Mouse (Mus musculus): Measurements from ENCODE around the gene Uba7. TPM values are rescaled to one million over a fixed set of nuclear protein-coding genes. Genes with fewer than 3 reads are reported as not detected.

Uba7 gene
- polyA plus RNA-seq, 1 experiment from 2014 or later, result 47.7 TPM

GRCm38 (mm10) chr9:108023216-108023615, 47.9 kb downstream of the Uba7 start:
- peaks cover 37% of the 10 kb centered on the region for H3K36me3 ChIP-seq (ENCODE audit: control insufficient read depth, insufficient read depth)
- H3K27me3 ChIP-seq (ENCODE audit: control insufficient read depth, insufficient read depth, low read depth, low read length), result no peaks in the 10 kb centered on the region
- H3K27ac ChIP-seq (ENCODE audit: low read length), result no peak overlapping the region
- 77% methylated on average over 3 of the region's 3 CpGs for WGBS (ENCODE audit: insufficient replicate concordance)
- peaks cover 8% of the 10 kb centered on the region for H3K4me1 ChIP-seq (ENCODE audit: control insufficient read depth, low read depth, low read length)
- H3K9ac ChIP-seq (ENCODE audit: low read depth, low read length), result no peak overlapping the region
- no peak overlapping the region for H3K4me3 ChIP-seq (ENCODE audit: low read depth, low read length)
- no peaks in the 10 kb centered on the region for H3K9me3 ChIP-seq (replicated peaks; ENCODE audit: control insufficient read depth, low read length)
- no peak for ATAC-seq (ENCODE audit: low read depth)
- no peak overlapping the region for H3K4me2 ChIP-seq (ENCODE audit: low read depth, low read length)

GRCm38 (mm10) chr9:108026584-108026983, 51.3 kb downstream of the Uba7 start:
- Histone ChIP-seq H3K36me3 (ENCODE audit: control insufficient read depth, insufficient read depth) (peaks cover 41% of the 10 kb centered on the region), H3K27ac (ENCODE audit: low read length) (no peak overlapping the region), H3K9me3 (replicated peaks; ENCODE audit: control insufficient read depth, low read length) (no peaks in the 10 kb centered on the region), H3K27me3 (ENCODE audit: control insufficient read depth, insufficient read depth, low read depth, low read length) (no peaks in the 10 kb centered on the region), H3K4me1 (ENCODE audit: control insufficient read depth, low read depth, low read length) (peaks cover 3% of the 10 kb centered on the region; the same call in 1 of the 2 replicates), H3K4me3 (ENCODE audit: low read depth, low read length) (no peak overlapping the region), H3K4me2 (ENCODE audit: low read depth, low read length) (no peak overlapping the region), H3K9ac (ENCODE audit: low read depth, low read length) (no peak overlapping the region)
- 87% methylated on average over 3 of the region's 3 CpGs for WGBS (ENCODE audit: insufficient replicate concordance)
- ATAC-seq (ENCODE audit: low read depth), result no peak

- Histone ChIP-seq H3K9ac (ENCODE audit: low read depth, low read length) (no peak overlapping the region), H3K4me1 (ENCODE audit: control insufficient read depth, low read depth, low read length) (no peaks in the 10 kb centered on the region), H3K9me3 (replicated peaks; ENCODE audit: control insufficient read depth, low read length) (no peaks in the 10 kb centered on the region), H3K36me3 (ENCODE audit: control insufficient read depth, insufficient read depth) (peaks cover 52% of the 10 kb centered on the region), H3K4me3 (ENCODE audit: low read depth, low read length) (no peak overlapping the region), H3K27me3 (ENCODE audit: control insufficient read depth, insufficient read depth, low read depth, low read length) (no peaks in the 10 kb centered on the region), H3K4me2 (ENCODE audit: low read depth, low read length) (no peak overlapping the region), H3K27ac (ENCODE audit: low read length) (no peak overlapping the region)
- no peak for ATAC-seq (ENCODE audit: low read depth)
- 89% methylated on average over 3 of the region's 3 CpGs for WGBS (ENCODE audit: insufficient replicate concordance)
Observed at GRCm38 (mm10) chr9:108027867-108028266, 52.6 kb downstream of the Uba7 start.

- WGBS (ENCODE audit: insufficient replicate concordance), result 90% methylated on average over 5 of the region's 5 CpGs
- Histone ChIP-seq H3K4me1 (ENCODE audit: control insufficient read depth, low read depth, low read length) (no peaks in the 10 kb centered on the region), H3K4me2 (ENCODE audit: low read depth, low read length) (no peak overlapping the region), H3K36me3 (ENCODE audit: control insufficient read depth, insufficient read depth) (peaks cover 50% of the 10 kb centered on the region), H3K9ac (ENCODE audit: low read depth, low read length) (no peak overlapping the region), H3K27me3 (ENCODE audit: control insufficient read depth, insufficient read depth, low read depth, low read length) (no peaks in the 10 kb centered on the region), H3K4me3 (ENCODE audit: low read depth, low read length) (no peak overlapping the region), H3K9me3 (replicated peaks; ENCODE audit: control insufficient read depth, low read length) (no peaks in the 10 kb centered on the region), H3K27ac (ENCODE audit: low read length) (no peak overlapping the region)
- ATAC-seq (ENCODE audit: low read depth), result no peak
Observed at GRCm38 (mm10) chr9:108032126-108032525, 56.8 kb downstream of the Uba7 start.

Other genes starting within 250 kb of the Uba7 start
- 72.7 and 78.3 TPM in 2 replicates for gene Rbm5, start 204.5 kb upstream of the Uba7 start, polyA plus RNA-seq (2015; fragmentation: Nextera tagmentation; extraction: Ambion mirVana)
- 25.8 and 26.6 TPM in 2 replicates for gene Rbm6, start 102.3 kb upstream of the Uba7 start, polyA plus RNA-seq (2015; fragmentation: Nextera tagmentation; extraction: Ambion mirVana)
- gene Mon1a, start 87.4 kb upstream of the Uba7 start, polyA plus RNA-seq (2015; fragmentation: Nextera tagmentation; extraction: Ambion mirVana), result 3.6 and 4.1 TPM in 2 replicates
- 1.3 and 2.8 TPM in 2 replicates for gene Mst1r, start 68.6 kb upstream of the Uba7 start, polyA plus RNA-seq (2015; fragmentation: Nextera tagmentation; extraction: Ambion mirVana)
- gene Actl11, start 47.0 kb upstream of the Uba7 start, polyA plus RNA-seq (2015; fragmentation: Nextera tagmentation; extraction: Ambion mirVana), result not detected in 2 replicates
- 0.11 TPM in 2 replicates for gene Camkv, start 39.8 kb upstream of the Uba7 start, polyA plus RNA-seq (2015; fragmentation: Nextera tagmentation; extraction: Ambion mirVana)
- 11.1 and 13.3 TPM in 2 replicates for gene Traip, start 25.4 kb upstream of the Uba7 start, polyA plus RNA-seq (2015; fragmentation: Nextera tagmentation; extraction: Ambion mirVana)
- 0.41 and 0.49 TPM in 2 replicates for gene Gm20661, start 7.6 kb downstream of the Uba7 start, polyA plus RNA-seq (2015; fragmentation: Nextera tagmentation; extraction: Ambion mirVana)
- 41.0 and 46.1 TPM in 2 replicates for gene Inka1, start 10.4 kb downstream of the Uba7 start, polyA plus RNA-seq (2015; fragmentation: Nextera tagmentation; extraction: Ambion mirVana)
- gene Cdhr4, start 17.0 kb downstream of the Uba7 start, polyA plus RNA-seq (2015; fragmentation: Nextera tagmentation; extraction: Ambion mirVana), result 1.0 and 1.2 TPM in 2 replicates
- gene Gm20662, start 20.8 kb downstream of the Uba7 start, polyA plus RNA-seq (2015; fragmentation: Nextera tagmentation; extraction: Ambion mirVana), result 0.22 and 0.48 TPM in 2 replicates
- gene Ip6k1, start 27.0 kb downstream of the Uba7 start, polyA plus RNA-seq (2015; fragmentation: Nextera tagmentation; extraction: Ambion mirVana), result 39.1 and 45.3 TPM in 2 replicates
- gene Gmppb, start 73.7 kb downstream of the Uba7 start, polyA plus RNA-seq (2015; fragmentation: Nextera tagmentation; extraction: Ambion mirVana), result 12.9 and 13.8 TPM in 2 replicates
- gene Amigo3, start 77.7 kb downstream of the Uba7 start, polyA plus RNA-seq (2015; fragmentation: Nextera tagmentation; extraction: Ambion mirVana), result 1.6 and 2.1 TPM in 2 replicates
- gene Mst1, start 104.9 kb downstream of the Uba7 start, polyA plus RNA-seq (2015; fragmentation: Nextera tagmentation; extraction: Ambion mirVana), result 52.5 and 62.0 TPM in 2 replicates
- 92.7 and 106 TPM in 2 replicates for gene Rnf123, start 107.8 kb downstream of the Uba7 start, polyA plus RNA-seq (2015; fragmentation: Nextera tagmentation; extraction: Ambion mirVana)
- 167 and 172 TPM in 2 replicates for gene Apeh, start 119.1 kb downstream of the Uba7 start, polyA plus RNA-seq (2015; fragmentation: Nextera tagmentation; extraction: Ambion mirVana)
- gene Bsn, start 214.9 kb downstream of the Uba7 start, polyA plus RNA-seq (2015; fragmentation: Nextera tagmentation; extraction: Ambion mirVana), result 1.0 and 1.2 TPM in 2 replicates